ENCODE assay signal across 21 mouse cellular contexts in genomic region chr14:117151621-117152020, GRCm38 (mm10).
DNase-seq lines count a peak whose midpoint lies in the region; ATAC-seq and TF ChIP-seq lines count a peak whose summit lies in the region.
"Had no signal": no experiment of that assay in that cellular context is flagged by ENCODE, and none has a peak within 500 bp of the region (broad histone marks: within the 10 kb centered on the region; RNA-seq: fewer than 3 reads in every experiment).

No protein-coding gene starts in this region.

- TF ChIP-seq RAD21 in CH12.LX (IDR thresholded peaks at IDR 0.05; ENCODE audit: low read depth, low read length): no peak; the same call in none of the 2 replicates

- intact Hi-C loops in heart, postnatal 10 days (cut with DNase I): no loop called here

- H3K4me1 ChIP-seq in midbrain, embryonic 11.5 days (ENCODE audit: control insufficient read depth, insufficient read depth, low read length): no peaks in the 10 kb centered on the region
- no peaks in the 10 kb centered on the region for H3K4me1 ChIP-seq in midbrain, embryonic 15.5 days
- H3K4me1 ChIP-seq in CH12.LX (ENCODE audit: control insufficient read depth in 1 of 2, insufficient read depth in 2 of 2): no peaks in the 10 kb centered on the region
- H3K4me1 ChIP-seq: embryonic facial prominence, embryonic 10.5 days; embryonic facial prominence, embryonic 12.5 days had no signal

- dilution Hi-C loops in CH12.LX (cut with MboI; ENCODE audit: extremely low pct_ligation_motif_present, extremely low pct_unique_long_range_greater_than_20kb, low sequenced_read_pairs): no loop called here

- WGBS in midbrain, embryonic 11.5 days: 92% methylated on average over 7 of the region's 7 CpGs
- 95% methylated on average over 7 of the region's 7 CpGs for WGBS in midbrain, embryonic 15.5 days

- in situ Hi-C loops in CH12.LX (cut with MboI; ENCODE audit: low pct_ligation_motif_present, low pct_unique_long_range_greater_than_20kb, low sequenced_read_pairs): no loop called here

- H3K27me3 ChIP-seq in midbrain, embryonic 11.5 days (ENCODE audit: control insufficient read depth, insufficient read depth, low read length): no peaks in the 10 kb centered on the region
- H3K27me3 ChIP-seq in midbrain, embryonic 15.5 days (replicated peaks): no peaks in the 10 kb centered on the region
- no peaks in the 10 kb centered on the region for H3K27me3 ChIP-seq in CH12.LX (replicated peaks)
- H3K27me3 ChIP-seq: embryonic facial prominence, embryonic 12.5 days; forebrain, embryonic 15.5 days; Patski had no signal

- TF ChIP-seq EP300 in CH12.LX (IDR thresholded peaks at IDR 0.05; ENCODE audit: low read length): no peak

- H3K9ac ChIP-seq in midbrain, embryonic 11.5 days (ENCODE audit: low read length): no peak overlapping the region
- no peak overlapping the region for H3K9ac ChIP-seq in midbrain, embryonic 15.5 days
- no peak overlapping the region for H3K9ac ChIP-seq in CH12.LX (ENCODE audit: insufficient read depth, low read depth)
- H3K9ac ChIP-seq: embryonic facial prominence, embryonic 12.5 days; forebrain, embryonic 15.5 days; forebrain, postnatal 0 days had no signal

- no peaks in the 10 kb centered on the region for H3K9me3 ChIP-seq in midbrain, embryonic 11.5 days (ENCODE audit: control insufficient read depth, low read length)
- H3K9me3 ChIP-seq in midbrain, embryonic 15.5 days: no peaks in the 10 kb centered on the region
- H3K9me3 ChIP-seq in CH12.LX (replicated peaks; ENCODE audit: low read length): no peaks in the 10 kb centered on the region
- H3K9me3 ChIP-seq: embryonic facial prominence, embryonic 10.5 days; embryonic facial prominence, embryonic 12.5 days; forebrain, embryonic 15.5 days had no signal

- H3K27ac ChIP-seq in midbrain, embryonic 11.5 days (ENCODE audit: low read depth, low read length): no peak overlapping the region
- no peak overlapping the region for H3K27ac ChIP-seq in midbrain, embryonic 15.5 days
- no peak overlapping the region for H3K27ac ChIP-seq in CH12.LX (ENCODE audit: insufficient read depth, low read depth)
- H3K27ac ChIP-seq: embryonic facial prominence, embryonic 10.5 days; embryonic facial prominence, embryonic 12.5 days; forebrain, embryonic 15.5 days had no signal

- H3K36me3 ChIP-seq in midbrain, embryonic 11.5 days (ENCODE audit: control insufficient read depth, insufficient read depth, low read length): no peaks in the 10 kb centered on the region
- no peaks in the 10 kb centered on the region for H3K36me3 ChIP-seq in midbrain, embryonic 15.5 days (replicated peaks)
- no peaks in the 10 kb centered on the region for H3K36me3 ChIP-seq in CH12.LX (replicated peaks in 1 of 2; ENCODE audit: control insufficient read depth in 1 of 2, insufficient read depth in 1 of 2, low read length in 1 of 2)
- H3K36me3 ChIP-seq: embryonic facial prominence, embryonic 10.5 days; embryonic facial prominence, embryonic 12.5 days; forebrain, embryonic 15.5 days; G1E had no signal

- no peak for ATAC-seq in midbrain, embryonic 11.5 days (ENCODE audit: low FRiP score)
- no peak for ATAC-seq in midbrain, embryonic 15.5 days (replicated peaks)
- no peak for ATAC-seq in megakaryocyte-erythroid progenitor cell, adult 5-6 weeks (replicated peaks; ENCODE audit: low FRiP score, low TSS enrichment, poor library complexity, severe bottlenecking)
- ATAC-seq: activated CD4-positive, CD25-positive, alpha-beta regulatory T cell, adult 4 months; forebrain, embryonic 15.5 days; forebrain, postnatal 0 days; Patski had no signal

- no peaks in the 10 kb centered on the region for H3K79me2 ChIP-seq in CH12.LX (replicated peaks; ENCODE audit: control insufficient read depth, extremely low read depth, insufficient read depth, poor library complexity, severe bottlenecking)

- peak in 1 of 2 experiments; percentile 10; a peak in 1 of 4 replicates for TF ChIP-seq CTCF in CH12.LX (conservative IDR thresholded peaks at IDR 0.05 in 1 of 2, IDR thresholded peaks at IDR 0.05 in 1 of 2; ENCODE audit: low read depth in 2 of 2, low read length in 2 of 2)

- TF ChIP-seq POLR2A in CH12.LX (IDR thresholded peaks at IDR 0.05; ENCODE audit: low read depth, low read length): no peak

- no peak overlapping the region for H3K4me3 ChIP-seq in midbrain, embryonic 11.5 days (ENCODE audit: low read depth, low read length)
- H3K4me3 ChIP-seq in midbrain, embryonic 15.5 days: no peak overlapping the region
- H3K4me3 ChIP-seq in CH12.LX (replicated peaks in 1 of 3; ENCODE audit: low read depth in 2 of 3, low read length in 2 of 3, poor library complexity in 1 of 3): no peak overlapping the region
- H3K4me3 ChIP-seq: embryonic facial prominence, embryonic 10.5 days; embryonic facial prominence, embryonic 12.5 days; forebrain, embryonic 15.5 days had no signal

- peak; percentile 55 for DNase-seq in heart, adult 11 months
- DNase-seq in heart, postnatal 10 days: no peak
- peak; percentile 64 for DNase-seq in midbrain, embryonic 11.5 days (ENCODE audit: low spot score, missing footprints)
- no peak for DNase-seq in CH12.LX (ENCODE audit: extremely low read depth)
- DNase-seq: adrenal gland, adult 8-10 months; adrenal gland, postnatal 14 days; adrenal gland, postnatal 36 days; cerebellum, adult 11-12 months; cerebellum, adult 2 months; cerebellum, adult 9-10 months; cerebellum, postnatal 10 days; cerebellum, postnatal 25 days; forebrain, postnatal 0 days had no signal

- H3K4me2 ChIP-seq in midbrain, embryonic 11.5 days: no peak overlapping the region
- H3K4me2 ChIP-seq in midbrain, embryonic 15.5 days: no peak overlapping the region
- no peak overlapping the region for H3K4me2 ChIP-seq in CH12.LX (ENCODE audit: insufficient read depth, low read depth, poor library complexity, severe bottlenecking)
- H3K4me2 ChIP-seq: embryonic facial prominence, embryonic 12.5 days; forebrain, embryonic 15.5 days had no signal

TF ChIP-seq in CH12.LX, 34 proteins besides CTCF, POLR2A, EP300 and RAD21:
- TF ChIP-seq UBTF (IDR thresholded peaks at IDR 0.05; ENCODE audit: low read depth, low read length) (no peak), KAT2A (IDR thresholded peaks at IDR 0.05; ENCODE audit: insufficient replicate concordance, low read length) (no peak), SMC3 (IDR thresholded peaks at IDR 0.05; ENCODE audit: low read depth, low read length) (0 out of 2 replicates have a peak, but pooled peaks have one; percentile 11), RCOR1 (conservative IDR thresholded peaks at IDR 0.05; ENCODE audit: low read depth, low read length) (no peak), CHD2 (IDR thresholded peaks at IDR 0.05; ENCODE audit: low read length) (no peak), ZKSCAN1 (IDR thresholded peaks at IDR 0.05; ENCODE audit: borderline replicate concordance, low read depth, low read length) (no peak), HCFC1 (IDR thresholded peaks at IDR 0.05; ENCODE audit: low read depth, low read length) (no peak)

Comparison
In these comparisons a context has a peak if more than half of its experiments do, and no peak if none do; other contexts are left out.
1. DNase-seq: peak in heart, adult 11 months (single experiment) and midbrain, embryonic 11.5 days (single experiment); none in heart, postnatal 10 days (0 of 2) and CH12.LX (single experiment).